Mouse (Mus musculus) intestine, embryonic 14.5 days (tissue): ENCODE data around the gene Gbf1. TPM values are rescaled to one million over a fixed set of nuclear protein-coding genes. Genes with fewer than 3 reads are reported as not detected.

ENCODE experiments used
- ATAC-seq: fragments of 200-750 bp; cut with Nextera tagmentation; replicated peaks from 2 replicates; pipeline ENCODE4 v1.8.0; 2017; ENCODE audit warnings: low read depth, moderate number of reproducible peaks, moderate TSS enrichment, moderate library complexity; ENCODE audit not compliant: low FRiP score, low TSS enrichment
- DNase-seq: peaks from one replicate; pipeline ENCODE4 v3.0.0-alpha.2; 2018; ENCODE audit warnings: low spot score
- H3K27ac ChIP-seq: fragments of 300-500 bp; sonication (generic); 2 replicates; pipeline ENCODE4 v1.5.1; 2014; ENCODE audit warnings: low read depth, mild to moderate bottlenecking, control low read depth
- H3K27me3 ChIP-seq: fragments of 300-500 bp; sonication (generic); replicated peaks from 2 replicates; pipeline ENCODE4 v1.6.1; 2014; ENCODE audit warnings: low read length, control low read depth; ENCODE audit not compliant: control insufficient read depth, insufficient read depth
- H3K36me3 ChIP-seq: fragments of 300-500 bp; sonication (generic); 2 replicates; pipeline ENCODE4 v1.6.1; 2014; ENCODE audit warnings: low read length, control low read depth; ENCODE audit not compliant: control insufficient read depth, insufficient read depth
- H3K4me1 ChIP-seq: fragments of 300-500 bp; sonication (generic); replicated peaks from 2 replicates; pipeline ENCODE4 v1.6.1; 2014; ENCODE audit warnings: low read length, control low read depth, mixed read lengths; ENCODE audit not compliant: control insufficient read depth, insufficient read depth
- H3K4me2 ChIP-seq: fragments of 300-500 bp; sonication (generic); 2 replicates; pipeline ENCODE4 v1.6.1; 2014; ENCODE audit warnings: low read length
- H3K4me3 ChIP-seq: fragments of 300-500 bp; sonication (generic); 2 replicates; pipeline ENCODE4 v1.5.1; 2014; ENCODE audit warnings: low read depth, low read length, control low read depth, mixed read lengths
- H3K9ac ChIP-seq: fragments of 300-500 bp; sonication (generic); 2 replicates; pipeline ENCODE4 v1.6.1; 2014; ENCODE audit warnings: mild to moderate bottlenecking, low read length
- H3K9me3 ChIP-seq: fragments of 300-500 bp; sonication (generic); 2 replicates; pipeline ENCODE4 v1.6.1; 2016; ENCODE audit warnings: low read length, control low read depth; ENCODE audit not compliant: control insufficient read depth
- WGBS: fragments of 180-500 bp; shearing (Covaris S2); extraction: QIAGEN DNeasy Blood & Tissue Kit; methylation state at CpG from one replicate; pipeline ENCODE4 v1.1.7; 2014; 5-methylcytosine and 5-hydroxymethylcytosine counted together
- polyA plus RNA-seq: library from polyadenylated mRNA; unstranded; fragments of >200 nt; fragmentation: Nextera tagmentation; extraction: Ambion mirVana; gene quantifications from 2 replicates; pipeline ENCODE4 v1.2.1, GENCODE M21; 2014

The Gbf1 gene
- polyA plus RNA-seq = 41.6 and 42.7 TPM in 2 replicates

DNA sequence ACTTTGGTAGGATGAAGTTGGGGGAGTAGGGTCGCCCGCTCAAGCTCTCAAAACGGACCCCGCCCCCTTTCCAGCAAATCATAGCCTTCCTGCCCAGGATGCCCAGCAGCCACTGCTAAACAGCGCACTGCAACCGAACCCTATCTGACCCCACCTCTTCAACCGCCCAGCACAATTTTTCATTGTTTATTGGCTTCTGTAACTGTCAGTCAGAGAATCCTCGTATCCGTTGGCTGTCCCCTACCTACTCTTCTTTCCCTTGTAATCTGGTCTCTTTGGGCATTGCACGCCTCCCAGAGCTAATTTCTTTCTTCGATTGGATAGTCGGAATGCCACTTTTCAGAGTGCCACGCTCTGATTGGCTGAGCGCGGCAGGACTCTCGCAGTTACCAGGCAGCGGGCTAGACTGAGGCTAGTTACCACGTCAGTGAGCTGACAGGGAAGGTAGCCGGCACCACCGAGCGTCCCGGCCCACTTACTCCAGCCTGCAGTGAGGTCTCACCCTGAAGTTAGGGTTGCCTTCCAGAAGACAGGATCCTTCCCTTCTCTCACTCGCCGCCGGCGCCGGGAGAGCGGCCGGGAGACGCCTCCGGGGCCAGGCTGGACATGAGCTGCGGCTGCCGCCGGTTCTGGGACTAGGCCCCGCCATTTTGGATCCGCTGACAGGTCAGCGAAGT, at the start of gene Gbf1:
TSS of gene Gbf1 (plus strand) at position 383 of the 677 bp plus-strand sequence.
- no peak within 1 kb of the TSS for H3K27ac ChIP-seq
- peak; percentile 96 for ATAC-seq
- peaks cover 36% of the 10 kb centered on the region for H3K27me3 ChIP-seq
- H3K4me3 ChIP-seq = peak within 1 kb of the TSS; percentile 96
- H3K36me3 ChIP-seq = no peaks in the 10 kb centered on the region
- under 1% methylated on average over 37 of the region's 37 CpGs for WGBS
- peak; percentile 93 for DNase-seq
- peak within 1 kb of the TSS; percentile 59 for H3K9ac ChIP-seq
- H3K9me3 ChIP-seq = no peaks in the 10 kb centered on the region
- H3K4me2 ChIP-seq = peak within 1 kb of the TSS; percentile 96
- H3K4me1 ChIP-seq = peaks cover 24% of the 10 kb centered on the region

DNA sequence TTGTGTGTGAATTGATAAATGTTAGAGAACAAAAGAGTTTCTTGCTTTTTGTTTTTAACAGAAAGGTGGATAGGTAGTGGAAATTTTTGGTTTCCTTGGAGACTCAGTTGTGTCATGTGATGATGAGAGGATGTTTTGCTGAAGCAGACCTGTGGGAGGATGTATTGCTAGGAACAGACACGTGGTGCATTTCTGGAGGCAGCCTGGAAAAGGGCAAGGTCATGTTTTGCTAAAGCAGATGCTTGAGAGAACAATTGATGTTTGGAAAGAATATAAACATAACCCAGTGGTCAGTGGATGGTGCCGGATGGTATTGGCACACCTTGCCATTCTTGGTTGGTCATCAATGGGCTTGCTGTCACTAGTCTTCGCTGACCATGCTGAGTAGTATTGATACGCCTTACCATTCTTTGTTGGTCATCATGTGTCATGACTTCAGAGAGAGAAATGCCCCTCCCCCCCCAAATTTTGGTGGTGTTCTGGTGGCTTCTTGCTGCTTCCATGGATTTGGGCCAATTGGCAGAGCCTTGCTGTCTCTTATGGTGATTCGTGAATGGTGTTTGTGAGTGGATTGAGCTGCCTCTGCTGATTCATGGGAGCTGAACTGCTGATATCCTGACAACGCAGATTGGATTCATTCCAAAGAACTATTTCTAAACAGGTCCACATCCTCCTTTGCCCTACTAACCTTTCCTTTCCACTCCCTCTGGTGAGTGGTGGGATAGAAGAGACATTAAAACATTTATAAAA, 48.7 kb upstream of the Gbf1 start:
- Histone ChIP-seq H3K27me3 (no peaks in the 10 kb centered on the region), H3K27ac (no peak overlapping the region), H3K4me2 (no peak overlapping the region), H3K4me1 (no peaks in the 10 kb centered on the region), H3K9me3 (no peaks in the 10 kb centered on the region), H3K4me3 (no peak overlapping the region), H3K9ac (no peak overlapping the region), H3K36me3 (no peaks in the 10 kb centered on the region)
- no peak for DNase-seq
- no peak for ATAC-seq
- WGBS = 75% methylated on average over 5 of the region's 6 CpGs

DNA sequence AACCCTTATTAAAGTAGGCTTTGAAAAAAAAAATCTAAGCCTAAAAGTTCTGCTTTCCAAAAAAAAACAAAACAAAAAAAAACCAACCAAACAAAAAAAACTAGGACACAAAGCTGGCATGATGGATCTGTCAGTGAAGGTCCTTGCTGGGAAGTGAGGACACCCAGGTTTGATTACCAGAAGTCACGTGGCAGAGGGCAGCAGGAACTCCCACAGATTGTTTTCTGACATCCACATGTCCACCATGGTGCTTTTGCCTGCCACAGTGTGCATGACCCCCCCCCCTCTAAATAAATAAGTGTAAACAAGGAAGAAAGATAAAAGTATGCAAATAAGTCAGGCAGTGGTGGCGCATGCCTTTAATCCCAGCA, 48.1 kb upstream of the Gbf1 start:
- DNase-seq (no peak), ATAC-seq (no peak)
- Histone ChIP-seq H3K9ac (no peak overlapping the region), H3K27me3 (no peaks in the 10 kb centered on the region), H3K27ac (no peak overlapping the region), H3K4me1 (no peaks in the 10 kb centered on the region), H3K9me3 (no peaks in the 10 kb centered on the region), H3K4me2 (no peak overlapping the region), H3K36me3 (no peaks in the 10 kb centered on the region), H3K4me3 (no peak overlapping the region)
- WGBS = 64% methylated on average over 2 of the region's 2 CpGs

DNA sequence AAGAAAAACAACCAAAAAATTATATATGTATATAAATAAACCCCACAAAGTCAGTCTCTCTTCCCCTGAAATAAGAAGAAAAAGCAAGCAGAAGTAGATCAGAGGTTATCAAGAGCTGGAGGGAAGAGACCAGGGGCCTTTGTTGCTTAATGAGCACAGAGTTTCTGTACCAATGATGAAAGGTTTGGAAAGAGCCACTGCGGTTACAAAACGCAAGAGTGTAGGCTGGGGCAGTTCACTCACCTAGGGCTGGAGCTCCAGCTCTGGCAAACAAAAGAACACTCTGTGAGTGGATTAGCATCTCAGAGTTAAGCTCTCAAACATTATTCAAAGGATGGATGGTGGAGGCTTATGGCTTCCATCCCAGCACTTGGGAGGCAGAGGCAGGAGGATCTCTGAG, 42.1 kb upstream of the Gbf1 start:
- H3K36me3 ChIP-seq = no peaks in the 10 kb centered on the region

DNA sequence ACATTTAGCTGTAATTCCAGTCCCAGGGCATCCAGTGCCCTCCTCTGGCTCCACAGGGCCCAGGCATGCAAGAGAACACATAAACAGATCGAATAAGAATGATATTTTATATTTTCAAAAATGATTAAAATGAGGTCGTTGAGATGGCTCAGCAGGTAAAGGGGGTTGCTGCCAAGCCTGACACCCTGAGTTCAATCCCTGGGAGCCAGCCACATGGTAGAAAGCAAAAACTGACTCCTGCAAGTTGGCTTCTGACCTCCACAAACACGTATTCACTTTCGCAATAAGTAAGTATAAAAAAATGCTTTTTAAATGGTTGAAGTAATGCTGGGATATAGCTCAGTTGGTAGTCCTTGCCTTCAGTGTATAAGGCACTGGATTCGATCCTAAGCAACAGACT, 41.5 kb upstream of the Gbf1 start:
- no peaks in the 10 kb centered on the region for H3K4me1 ChIP-seq
- H3K9ac ChIP-seq = no peak overlapping the region
- no peak for ATAC-seq
- no peaks in the 10 kb centered on the region for H3K27me3 ChIP-seq
- H3K36me3 ChIP-seq = no peaks in the 10 kb centered on the region
- WGBS = 83% methylated on average over 5 of the region's 5 CpGs
- H3K4me2 ChIP-seq = no peak overlapping the region
- DNase-seq = no peak
- H3K9me3 ChIP-seq = no peaks in the 10 kb centered on the region
- H3K27ac ChIP-seq = no peak overlapping the region
- no peak overlapping the region for H3K4me3 ChIP-seq

More for the DNA sequence above, 42.1 kb upstream of the Gbf1 start:
- no peak overlapping the region for H3K27ac ChIP-seq
- 91% methylated on average over 2 of the region's 2 CpGs for WGBS
- no peak overlapping the region for H3K9ac ChIP-seq
- H3K27me3 ChIP-seq = no peaks in the 10 kb centered on the region
- DNase-seq (no peak), ATAC-seq (no peak)
- no peak overlapping the region for H3K4me2 ChIP-seq
- H3K4me1 ChIP-seq = no peaks in the 10 kb centered on the region
- H3K9me3 ChIP-seq = no peaks in the 10 kb centered on the region
- no peak overlapping the region for H3K4me3 ChIP-seq

DNA sequence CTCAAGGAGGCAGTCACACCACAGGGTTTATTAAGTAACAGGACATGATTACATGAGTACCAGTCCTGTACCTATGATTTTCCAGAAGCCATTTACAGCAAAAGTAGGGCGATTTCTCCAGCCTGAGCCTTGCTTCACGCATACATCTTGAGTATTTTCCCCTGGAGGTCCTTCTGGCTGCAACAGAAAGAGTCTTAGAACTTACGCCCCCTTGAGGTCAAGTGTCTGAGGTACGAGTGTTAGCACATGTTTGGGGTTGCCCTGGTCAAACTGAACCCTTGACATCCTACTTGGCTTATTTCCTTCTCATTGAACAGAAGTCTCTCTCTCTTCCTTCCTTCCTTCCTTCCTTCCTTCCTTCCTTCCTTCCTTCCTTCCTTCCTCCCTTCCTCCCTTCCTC, 37.7 kb upstream of the Gbf1 start:
- Histone ChIP-seq H3K9ac (no peak overlapping the region), H3K4me1 (no peaks in the 10 kb centered on the region), H3K4me3 (no peak overlapping the region), H3K27ac (no peak overlapping the region), H3K4me2 (no peak overlapping the region), H3K27me3 (no peaks in the 10 kb centered on the region), H3K36me3 (no peaks in the 10 kb centered on the region), H3K9me3 (no peaks in the 10 kb centered on the region)
- ATAC-seq = no peak
- 50% methylated on average over 4 of the region's 4 CpGs for WGBS
- DNase-seq = no peak

DNA sequence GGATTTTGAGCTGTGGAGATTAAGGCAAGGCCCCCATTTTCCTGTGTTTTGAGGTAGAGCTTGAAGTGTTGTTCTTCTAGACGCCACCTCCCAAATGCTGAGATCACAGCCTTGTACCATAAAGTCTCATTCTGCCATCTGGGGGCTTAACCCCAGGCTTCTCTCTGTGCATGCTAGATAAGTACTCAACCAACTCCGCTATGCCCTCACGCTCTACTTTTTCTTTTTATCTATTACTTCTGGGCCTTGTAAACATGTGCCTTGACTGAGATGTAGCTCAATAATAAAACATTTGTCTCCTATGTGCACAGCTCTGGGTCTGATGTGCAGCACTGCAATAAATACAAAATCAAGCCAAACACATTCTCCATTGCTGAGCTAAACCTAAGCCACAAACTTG, 32.9 kb upstream of the Gbf1 start:
- no peak overlapping the region for H3K27ac ChIP-seq
- 91% methylated on average over 3 of the region's 3 CpGs for WGBS
- no peak overlapping the region for H3K4me3 ChIP-seq
- ATAC-seq = no peak
- DNase-seq = no peak
- H3K9me3 ChIP-seq = no peaks in the 10 kb centered on the region
- no peak overlapping the region for H3K4me2 ChIP-seq
- H3K9ac ChIP-seq = no peak overlapping the region
- H3K4me1 ChIP-seq = no peaks in the 10 kb centered on the region
- no peaks in the 10 kb centered on the region for H3K36me3 ChIP-seq
- H3K27me3 ChIP-seq = 0 out of 2 replicates have a peak, but pooled peaks cover 2% of the 10 kb centered on the region

DNA sequence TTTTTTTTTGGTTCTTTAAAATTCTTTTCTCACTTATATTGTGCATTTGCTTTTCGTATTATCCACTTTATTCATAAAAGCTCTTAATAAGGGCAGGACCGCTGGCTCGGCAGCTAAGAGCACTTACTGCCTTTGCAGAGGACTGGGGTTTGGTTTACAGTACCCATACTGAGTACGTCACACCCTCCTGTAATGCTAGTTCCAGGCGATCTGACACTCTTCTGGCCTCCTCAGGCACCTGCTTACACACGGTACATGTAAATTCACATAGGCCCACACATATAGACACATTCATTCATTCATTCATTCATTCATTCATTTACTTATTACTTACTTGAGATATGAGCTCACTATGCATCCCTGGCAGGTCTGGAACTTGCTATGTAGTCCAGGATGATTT, 31.4 kb upstream of the Gbf1 start:
- ATAC-seq (no peak), DNase-seq (no peak)
- Histone ChIP-seq H3K36me3 (no peaks in the 10 kb centered on the region), H3K4me3 (no peak overlapping the region), H3K4me2 (no peak overlapping the region), H3K4me1 (no peaks in the 10 kb centered on the region), H3K27ac (no peak overlapping the region), H3K27me3 (0 out of 2 replicates have a peak, but pooled peaks cover 2% of the 10 kb centered on the region), H3K9me3 (no peaks in the 10 kb centered on the region), H3K9ac (no peak overlapping the region)
- WGBS = 69% methylated on average over 6 of the region's 6 CpGs

DNA sequence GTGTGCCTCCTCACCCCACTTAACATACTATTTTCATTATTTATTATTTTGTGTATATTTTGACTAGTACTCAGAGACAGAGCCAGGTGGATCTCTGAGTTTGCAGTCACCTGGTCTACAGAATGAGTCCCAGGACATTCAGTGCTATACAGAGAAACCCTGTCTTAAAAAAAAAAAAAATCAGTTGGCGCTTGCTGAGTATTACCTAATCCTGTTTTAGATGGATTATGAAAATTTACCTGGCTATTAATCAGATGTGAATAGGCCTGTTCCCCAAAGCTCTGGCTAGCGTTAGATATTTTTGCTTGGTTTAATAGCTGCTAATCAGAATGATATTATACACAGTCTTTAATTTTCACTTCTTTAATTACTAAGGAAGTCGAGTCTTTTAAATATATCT, 28.4 kb upstream of the Gbf1 start:
- no peak overlapping the region for H3K4me3 ChIP-seq
- H3K9me3 ChIP-seq = no peaks in the 10 kb centered on the region
- H3K4me2 ChIP-seq = no peak overlapping the region
- H3K4me1 ChIP-seq = no peaks in the 10 kb centered on the region
- no peak overlapping the region for H3K27ac ChIP-seq
- 82% methylated on average over 3 of the region's 3 CpGs for WGBS
- DNase-seq = no peak
- H3K27me3 ChIP-seq = peaks cover 2% of the 10 kb centered on the region; the same call in 1 of the 2 replicates
- no peak overlapping the region for H3K9ac ChIP-seq
- ATAC-seq = no peak
- H3K36me3 ChIP-seq = no peaks in the 10 kb centered on the region
